Comparison of ENCODE assay signal across 9 mouse cellular contexts in genomic region chr8:105345061-105345975, GRCm38 (mm10). TPM values are rescaled to one million over a fixed set of nuclear protein-coding genes. Genes with fewer than 3 reads are reported as not detected.
DNase-seq lines count a peak whose midpoint lies in the region; ATAC-seq and TF ChIP-seq lines count a peak whose summit lies in the region.
"Had no signal": no experiment of that assay in that cellular context is flagged by ENCODE, and none has a peak within 500 bp of the region (broad histone marks: within the 10 kb centered on the region; RNA-seq: fewer than 3 reads in every experiment).

No protein-coding gene starts in this region.

- H3K79me2 ChIP-seq in MEL (ENCODE audit: control insufficient read depth, insufficient read depth, low read length, poor library complexity) = peaks cover 4% of the 10 kb centered on the region; the same call in 1 of the 2 replicates

- peaks cover 4 to 11% of the 10 kb centered on the region in 2 experiments; a peak in 3 of 4 replicates for H3K27me3 ChIP-seq in MEL (ENCODE audit: control insufficient read depth in 1 of 2, insufficient read depth in 2 of 2, low read length in 2 of 2)
- H3K27me3 ChIP-seq in heart, embryonic 13.5 days (replicated peaks) = peaks cover 12% of the 10 kb centered on the region
- H3K27me3 ChIP-seq in midbrain, embryonic 16.5 days (ENCODE audit: control insufficient read depth, insufficient read depth, low read depth, low read length) = peaks cover 12% of the 10 kb centered on the region; the same call in 1 of the 2 replicates

- TF ChIP-seq CTCF in MEL (IDR thresholded peaks at IDR 0.05 in 2 of 3, conservative IDR thresholded peaks at IDR 0.05 in 1 of 3; ENCODE audit: control insufficient read depth in 1 of 3, insufficient read depth in 1 of 3, low read depth in 2 of 3, low read length in 3 of 3, poor library complexity in 1 of 3, severe bottlenecking in 1 of 3) = no peak
- TF ChIP-seq CTCF in layer of hippocampus, adult 2 months (conservative IDR thresholded peaks at IDR 0.05) = no peak

- 38% methylated on average over 7 of the region's 7 CpGs for WGBS in heart, embryonic 13.5 days
- 83% methylated on average over 7 of the region's 7 CpGs for WGBS in midbrain, embryonic 16.5 days

- peak overlapping the region; percentile 17 for H3K9ac ChIP-seq in MEL (ENCODE audit: control insufficient read depth, low read depth, low read length, poor library complexity, severe bottlenecking)
- H3K9ac ChIP-seq in heart, embryonic 13.5 days = peak overlapping the region; percentile 91
- H3K9ac ChIP-seq in midbrain, embryonic 16.5 days (ENCODE audit: low read depth, low read length) = no peak overlapping the region

- no peak for ATAC-seq in heart, embryonic 13.5 days (ENCODE audit: extremely low read depth, insufficient number of reproducible peaks, low FRiP score, low TSS enrichment)
- ATAC-seq in midbrain, embryonic 16.5 days = no peak

- H3K4me1 ChIP-seq in MEL (ENCODE audit: control insufficient read depth in 1 of 2, insufficient read depth in 2 of 2, low read length in 2 of 2) = peaks cover 15 to 54% of the 10 kb centered on the region in 2 experiments
- peaks cover 85% of the 10 kb centered on the region for H3K4me1 ChIP-seq in heart, embryonic 13.5 days
- H3K4me1 ChIP-seq in midbrain, embryonic 16.5 days (ENCODE audit: control insufficient read depth, insufficient read depth, low read length) = peaks cover 8% of the 10 kb centered on the region; the same call in 1 of the 2 replicates

- H3K4me3 ChIP-seq in MEL (ENCODE audit: control insufficient read depth in 1 of 2, insufficient read depth in 1 of 2, low read depth in 2 of 2, low read length in 2 of 2) = no peak overlapping the region
- H3K4me3 ChIP-seq in heart, embryonic 13.5 days = peak overlapping the region; percentile 81; the same call in 1 of the 2 replicates
- no peak overlapping the region for H3K4me3 ChIP-seq in layer of hippocampus, adult 2 months
- H3K4me3 ChIP-seq in midbrain, embryonic 16.5 days (ENCODE audit: low read depth, low read length) = no peak overlapping the region

- DNase-seq in cerebellum, adult 9-11 months = peak; percentile 26
- no peak for DNase-seq in cerebellum, postnatal 4 days (ENCODE audit: low spot score in 2 of 2)
- peak; percentile 71 for DNase-seq in MEL (ENCODE audit: low read depth, low spot score)
- peak; percentile 69 to 74 for DNase-seq in lung, adult 18-20 months
- no peak for DNase-seq in cerebellum, adult 11 months
- DNase-seq in layer of hippocampus, adult 2 months (ENCODE audit: low spot score in 2 of 2) = no peak

- H3K36me3 ChIP-seq in MEL (ENCODE audit: control insufficient read depth in 1 of 2, insufficient read depth in 2 of 2, low read length in 2 of 2) = peaks cover 0 to 35% of the 10 kb centered on the region in 2 experiments; a peak in 2 of 4 replicates
- H3K36me3 ChIP-seq in heart, embryonic 13.5 days = no peaks in the 10 kb centered on the region
- no peaks in the 10 kb centered on the region for H3K36me3 ChIP-seq in midbrain, embryonic 16.5 days (ENCODE audit: control insufficient read depth, insufficient read depth, low read length)

- TF ChIP-seq EP300 in MEL (IDR thresholded peaks at IDR 0.05; ENCODE audit: low read depth in 1 of 2, low read length in 2 of 2) = peak; percentile 37 to 55; a peak in 2 of 4 replicates

- H3K27ac ChIP-seq in MEL (ENCODE audit: control insufficient read depth, low read depth, low read length) = peak overlapping the region; percentile 57
- H3K27ac ChIP-seq in heart, embryonic 13.5 days (replicated peaks) = peak overlapping the region; percentile 41
- H3K27ac ChIP-seq in layer of hippocampus, adult 2 months = no peak overlapping the region; the same call in 1 of the 2 replicates
- H3K27ac ChIP-seq in midbrain, embryonic 16.5 days (ENCODE audit: low read length) = no peak overlapping the region

- TF ChIP-seq RAD21 in MEL (IDR thresholded peaks at IDR 0.05; ENCODE audit: low read depth, low read length) = no peak

- no peak for TF ChIP-seq POLR2A in MEL (IDR thresholded peaks at IDR 0.05; ENCODE audit: control insufficient read depth in 1 of 2, insufficient read depth in 1 of 2, low read depth in 1 of 2, low read length in 2 of 2, poor library complexity in 1 of 2)

- H3K4me2 ChIP-seq in heart, embryonic 13.5 days = peak overlapping the region; percentile 99
- no peak overlapping the region for H3K4me2 ChIP-seq in midbrain, embryonic 16.5 days (ENCODE audit: low read length)

- H3K9me3 ChIP-seq in MEL (replicated peaks; ENCODE audit: insufficient read depth, low read length) = no peaks in the 10 kb centered on the region
- H3K9me3 ChIP-seq in heart, embryonic 13.5 days = no peaks in the 10 kb centered on the region
- no peaks in the 10 kb centered on the region for H3K9me3 ChIP-seq in midbrain, embryonic 16.5 days (replicated peaks; ENCODE audit: control insufficient read depth, low read length, poor library complexity, severe bottlenecking)

TF ChIP-seq in MEL, 35 proteins besides CTCF, POLR2A, EP300 and RAD21:
- no peak for TF ChIP-seq ZMIZ1 (IDR thresholded peaks at IDR 0.05; ENCODE audit: low read depth, low read length)
- no peak for TF ChIP-seq ELF1 (IDR thresholded peaks at IDR 0.05; ENCODE audit: low read depth, low read length)
- TF ChIP-seq NELFE (IDR thresholded peaks at IDR 0.05; ENCODE audit: low read depth, low read length) = no peak
- TF ChIP-seq CHD2 (IDR thresholded peaks at IDR 0.05; ENCODE audit: low read length) = peak; percentile 35
- no peak for TF ChIP-seq CHD1 (IDR thresholded peaks at IDR 0.05; ENCODE audit: low read depth, low read length)
- TF ChIP-seq MYB (IDR thresholded peaks at IDR 0.05; ENCODE audit: low read depth, low read length) = no peak
- no peak for TF ChIP-seq MYC (IDR thresholded peaks at IDR 0.05; ENCODE audit: low read depth, low read length)
- no peak for TF ChIP-seq KAT2A (conservative IDR thresholded peaks at IDR 0.05; ENCODE audit: low read depth, low read length)
- no peak for TF ChIP-seq TAL1 (IDR thresholded peaks at IDR 0.05; ENCODE audit: low read length)
- no peak for TF ChIP-seq MAFK (IDR thresholded peaks at IDR 0.05; ENCODE audit: borderline replicate concordance, low read depth, low read length)
- no peak for TF ChIP-seq USF1 (IDR thresholded peaks at IDR 0.05; ENCODE audit: low read depth, low read length)
- TF ChIP-seq ZKSCAN1 (IDR thresholded peaks at IDR 0.05; ENCODE audit: low read depth, low read length) = no peak
- TF ChIP-seq ZNF384 (IDR thresholded peaks at IDR 0.05; ENCODE audit: low read depth, low read length) = no peak
- no peak for TF ChIP-seq TCF12 (IDR thresholded peaks at IDR 0.05; ENCODE audit: low read depth, low read length)
- TF ChIP-seq POLR2AphosphoS5 (IDR thresholded peaks at IDR 0.05; ENCODE audit: borderline replicate concordance, low read depth, low read length) = no peak
- no peak for TF ChIP-seq ZC3H11A (IDR thresholded peaks at IDR 0.05; ENCODE audit: low read depth, low read length)
- TF ChIP-seq HCFC1 (IDR thresholded peaks at IDR 0.05; ENCODE audit: low read depth, low read length) = no peak
- no peak for TF ChIP-seq E2F4 (IDR thresholded peaks at IDR 0.05; ENCODE audit: borderline replicate concordance, low read depth, low read length)
- TF ChIP-seq ETS1 (IDR thresholded peaks at IDR 0.05; ENCODE audit: low read depth, low read length) = peak; percentile 54; the same call in 1 of the 2 replicates
- TF ChIP-seq TBP (IDR thresholded peaks at IDR 0.05; ENCODE audit: low read depth, low read length) = no peak
- TF ChIP-seq RCOR1 (IDR thresholded peaks at IDR 0.05; ENCODE audit: low read depth, low read length) = 0 out of 2 replicates have a peak, but pooled peaks have one; percentile 39
- peak; percentile 80; the same call in 1 of the 2 replicates for TF ChIP-seq JUND (IDR thresholded peaks at IDR 0.05; ENCODE audit: low read depth, low read length)

RNA-seq across cellular contexts. Expression of gene Fhod1, which starts 2.4 kb away (rescaled TPM):
- 2.5 and 2.8 TPM in 2 replicates for total RNA-seq in MEL (2012; rRNA removed)
- 10 to 100 TPM in 1 of 2 experiments, not detected in 1; 10.9 TPM for polyA plus RNA-seq in MEL (2012; ENCODE audit: insufficient read depth in 1 of 2, insufficient read length in 2 of 2, low read depth in 1 of 2, low replicate concordance in 2 of 2, missing spikeins in 1 of 2)
- polyA plus RNA-seq in heart, embryonic 13.5 days (2015; fragmentation: Nextera tagmentation; extraction: Ambion mirVana) = 1.9 and 2.0 TPM in 2 replicates
- total RNA-seq in layer of hippocampus, adult 2 months (2021) = 1 to 10 TPM; 2.0 to 2.1 TPM
- polyA plus RNA-seq in midbrain, embryonic 16.5 days (2015; fragmentation: Nextera tagmentation; extraction: Ambion mirVana) = 0.49 and 1.0 TPM in 2 replicates

RNA-seq across cellular contexts. Expression of gene Slc9a5, which starts 3.3 kb away (rescaled TPM):
- 0.12 and 0.20 TPM in 2 replicates for total RNA-seq in MEL (2012; rRNA removed)
- 1 to 10 TPM in 1 of 2 experiments, not detected in 1; 1.9 TPM for polyA plus RNA-seq in MEL (2012; ENCODE audit: insufficient read depth in 1 of 2, insufficient read length in 2 of 2, low read depth in 1 of 2, low replicate concordance in 2 of 2, missing spikeins in 1 of 2)
- polyA plus RNA-seq in heart, embryonic 13.5 days (2015; fragmentation: Nextera tagmentation; extraction: Ambion mirVana) = 1.3 and 1.4 TPM in 2 replicates
- total RNA-seq in layer of hippocampus, adult 2 months (2021) = 10 to 100 TPM; 13.3 to 14.9 TPM
- 13.3 and 15.1 TPM in 2 replicates for polyA plus RNA-seq in midbrain, embryonic 16.5 days (2015; fragmentation: Nextera tagmentation; extraction: Ambion mirVana)

RNA-seq across cellular contexts. Expression of gene Tmem208, which starts 19.2 kb away (rescaled TPM):
- total RNA-seq in MEL (2012; rRNA removed) = 123 and 149 TPM in 2 replicates
- 10 to 100 TPM in 1 of 2 experiments, not detected in 1; 94.5 TPM for polyA plus RNA-seq in MEL (2012; ENCODE audit: insufficient read depth in 1 of 2, insufficient read length in 2 of 2, low read depth in 1 of 2, low replicate concordance in 2 of 2, missing spikeins in 1 of 2)
- polyA plus RNA-seq in heart, embryonic 13.5 days (2015; fragmentation: Nextera tagmentation; extraction: Ambion mirVana) = 75.9 and 92.9 TPM in 2 replicates
- total RNA-seq in layer of hippocampus, adult 2 months (2021) = 10 to 100 TPM; 40.3 to 40.9 TPM
- polyA plus RNA-seq in midbrain, embryonic 16.5 days (2015; fragmentation: Nextera tagmentation; extraction: Ambion mirVana) = 118 and 143 TPM in 2 replicates

RNA-seq across cellular contexts. Expression of gene Lrrc29, which starts 19.2 kb away (rescaled TPM):
- total RNA-seq in MEL (2012; rRNA removed) = 2.6 and 3.2 TPM in 2 replicates
- polyA plus RNA-seq in MEL (2012; ENCODE audit: insufficient read depth in 1 of 2, insufficient read length in 2 of 2, low read depth in 1 of 2, low replicate concordance in 2 of 2, missing spikeins in 1 of 2) = 1 to 10 TPM in 1 of 2 experiments, not detected in 1; 6.1 TPM
- 0.96 and 1.2 TPM in 2 replicates for polyA plus RNA-seq in heart, embryonic 13.5 days (2015; fragmentation: Nextera tagmentation; extraction: Ambion mirVana)
- total RNA-seq in layer of hippocampus, adult 2 months (2021) = 1 to 10 TPM; 7.6 to 7.7 TPM
- 0.83 and 0.88 TPM in 2 replicates for polyA plus RNA-seq in midbrain, embryonic 16.5 days (2015; fragmentation: Nextera tagmentation; extraction: Ambion mirVana)

RNA-seq across cellular contexts. Expression of gene Plekhg4, which starts 27.8 kb away (rescaled TPM):
- not detected in 2 replicates for total RNA-seq in MEL (2012; rRNA removed)
- polyA plus RNA-seq in MEL (2012; ENCODE audit: insufficient read depth in 1 of 2, insufficient read length in 2 of 2, low read depth in 1 of 2, low replicate concordance in 2 of 2, missing spikeins in 1 of 2) = under 1 TPM in 1 of 2 experiments, not detected in 1; 0.10 TPM
- polyA plus RNA-seq in heart, embryonic 13.5 days (2015; fragmentation: Nextera tagmentation; extraction: Ambion mirVana) = 0.23 and 0.42 TPM in 2 replicates
- 1 to 10 TPM; 1.7 to 2.2 TPM for total RNA-seq in layer of hippocampus, adult 2 months (2021)
- polyA plus RNA-seq in midbrain, embryonic 16.5 days (2015; fragmentation: Nextera tagmentation; extraction: Ambion mirVana) = 2.4 and 2.7 TPM in 2 replicates
- total RNA-seq: heart, postnatal 36 days had no signal

Comparison
In these comparisons a context has a peak if more than half of its experiments do, and no peak if none do; other contexts are left out.
1. DNase-seq: peak in cerebellum, adult 9-11 months (single experiment), MEL (single experiment) and lung, adult 18-20 months (2 of 2); none in cerebellum, postnatal 4 days (0 of 2), cerebellum, adult 11 months (single experiment) and layer of hippocampus, adult 2 months (0 of 2).
2. H3K27ac ChIP-seq: peak in MEL (single experiment) and heart, embryonic 13.5 days (single experiment); none in layer of hippocampus, adult 2 months (single experiment) and midbrain, embryonic 16.5 days (single experiment).